Mouse (Mus musculus) small intestine, adult 2 months (tissue): ENCODE results near the gene Ppp2r5c. TPM values are rescaled to one million over a fixed set of nuclear protein-coding genes. Genes with fewer than 3 reads are reported as not detected.
A peak's percentile ranks its signal among the peaks of the same experiment; 100 is the strongest.

Experiments
- H3K27ac ChIP-seq: fragments of 200-500 bp; 2 replicates; pipeline ENCODE4 v1.5.1; 2012; ENCODE audit warnings: low read depth, low read length, control low read depth, inconsistent platforms; ENCODE audit not compliant: insufficient read depth
- H3K27me3 ChIP-seq: fragments of 200-500 bp; 2 replicates; pipeline ENCODE4 v1.6.1; 2012; ENCODE audit warnings: mild to moderate bottlenecking, moderate library complexity, low read length, inconsistent platforms; ENCODE audit not compliant: control insufficient read depth, insufficient read depth
- H3K36me3 ChIP-seq: fragments of 200-500 bp; 2 replicates; pipeline ENCODE4 v1.6.1; 2012; ENCODE audit warnings: mild to moderate bottlenecking, low read length, control low read depth, inconsistent platforms; ENCODE audit not compliant: control insufficient read depth, insufficient read depth
- H3K4me1 ChIP-seq: fragments of 200-500 bp; 2 replicates; pipeline ENCODE4 v1.6.1; 2012; ENCODE audit warnings: low read length, inconsistent platforms, mixed read lengths; ENCODE audit not compliant: control insufficient read depth, insufficient read depth, insufficient read length
- H3K4me3 ChIP-seq: fragments of 200-500 bp; 2 replicates; pipeline ENCODE4 v1.5.1; 2012; ENCODE audit warnings: low read depth, mild to moderate bottlenecking, control low read depth, inconsistent platforms, low read length, moderate library complexity
- CTCF ChIP-seq: fragments of 200-500 bp; IDR thresholded peaks from 2 replicates; pipeline ENCODE4 v1.5.1; 2012; ENCODE audit warnings: low read depth, mild to moderate bottlenecking, control low read depth, inconsistent platforms, low read length, moderate library complexity, mixed read lengths; ENCODE audit not compliant: insufficient replicate concordance, insufficient read length; ENCODE audit errors: extremely low read depth
- POLR2A ChIP-seq: fragments of 200-500 bp; IDR thresholded peaks from 2 replicates; pipeline ENCODE4 v1.6.1; 2012; ENCODE audit warnings: low read depth, mild to moderate bottlenecking, control low read depth, inconsistent platforms, low read length, moderate library complexity
- WGBS: fragments of 180-500 bp; shearing (Covaris S2); methylation state at CpG from one replicate; pipeline ENCODE4 v1.1.7; 2018; 5-methylcytosine and 5-hydroxymethylcytosine counted together
- polyA plus RNA-seq: library from polyadenylated mRNA; depleted of rRNA; stranded (reverse); fragments of >200 nt; gene quantifications from 2 replicates; pipeline ENCODE4 v1.2.3, GENCODE M21; 2012

Gene Ppp2r5c
- polyA plus RNA-seq, 1 experiment = 19.3 TPM

GRCm38 (mm10) chr12:110486852-110487251 is 39.9 kb downstream of the Ppp2r5c start:
- Histone ChIP-seq H3K27ac (no peak overlapping the region; the same call in 1 of the 2 replicates), H3K4me1 (peaks cover 18% of the 10 kb centered on the region), H3K36me3 (peaks cover 5% of the 10 kb centered on the region), H3K27me3 (no peaks in the 10 kb centered on the region), H3K4me3 (peak overlapping the region; percentile 44)
- TF ChIP-seq POLR2A (no peak), CTCF (no peak)
- WGBS = 53% methylated on average over 5 of the region's 5 CpGs

- Histone ChIP-seq H3K27me3 (no peaks in the 10 kb centered on the region), H3K27ac (no peak overlapping the region), H3K4me3 (no peak overlapping the region), H3K36me3 (peaks cover 4% of the 10 kb centered on the region), H3K4me1 (peaks cover 18% of the 10 kb centered on the region)
- WGBS = 45% methylated on average over 9 of the region's 9 CpGs
- TF ChIP-seq POLR2A = no peak
- no peak for TF ChIP-seq CTCF
These were observed 41.1 kb downstream of the Ppp2r5c start for GRCm38 (mm10) chr12:110488031-110488430.

- WGBS = 95% methylated on average over 12 of the region's 12 CpGs
- H3K27ac ChIP-seq = no peak overlapping the region
- no peak overlapping the region for H3K4me3 ChIP-seq
- TF ChIP-seq POLR2A (no peak), CTCF (no peak)
- peaks cover 2% of the 10 kb centered on the region; the same call in 1 of the 2 replicates for H3K36me3 ChIP-seq
- peaks cover 18% of the 10 kb centered on the region for H3K4me1 ChIP-seq
- H3K27me3 ChIP-seq = no peaks in the 10 kb centered on the region
These were observed 43.2 kb downstream of the Ppp2r5c start for GRCm38 (mm10) chr12:110489946-110490701.

- Histone ChIP-seq H3K36me3 (peaks cover 5% of the 10 kb centered on the region; the same call in 1 of the 2 replicates), H3K4me3 (no peak overlapping the region), H3K27ac (no peak overlapping the region), H3K4me1 (peaks cover 20% of the 10 kb centered on the region), H3K27me3 (no peaks in the 10 kb centered on the region)
- WGBS = 91% methylated on average over 5 of the region's 5 CpGs
- TF ChIP-seq POLR2A (no peak), CTCF (no peak)
These were observed 45.5 kb downstream of the Ppp2r5c start for GRCm38 (mm10) chr12:110492436-110492835.

- Histone ChIP-seq H3K27ac (no peak overlapping the region), H3K4me1 (peaks cover 21% of the 10 kb centered on the region), H3K4me3 (no peak overlapping the region), H3K27me3 (no peaks in the 10 kb centered on the region), H3K36me3 (peaks cover 5% of the 10 kb centered on the region; the same call in 1 of the 2 replicates)
- WGBS = 84% methylated on average over 13 of the region's 13 CpGs
- TF ChIP-seq CTCF (no peak), POLR2A (no peak)
These were observed 46.9 kb downstream of the Ppp2r5c start for GRCm38 (mm10) chr12:110493597-110494369.

- no peaks in the 10 kb centered on the region for H3K27me3 ChIP-seq
- peaks cover 26% of the 10 kb centered on the region for H3K4me1 ChIP-seq
- H3K27ac ChIP-seq = no peak overlapping the region
- H3K4me3 ChIP-seq = no peak overlapping the region
- 58% methylated on average over 2 of the region's 2 CpGs for WGBS
- TF ChIP-seq POLR2A = no peak
- no peak for TF ChIP-seq CTCF
- peaks cover 5% of the 10 kb centered on the region; the same call in 1 of the 2 replicates for H3K36me3 ChIP-seq
These were observed 47.9 kb downstream of the Ppp2r5c start for GRCm38 (mm10) chr12:110494846-110495245.

- TF ChIP-seq POLR2A (no peak), CTCF (no peak)
- no peak overlapping the region for H3K4me3 ChIP-seq
- peaks cover 5% of the 10 kb centered on the region; the same call in 1 of the 2 replicates for H3K36me3 ChIP-seq
- 0 out of 2 replicates have a peak overlapping the region, but pooled peaks have one; percentile 41 for H3K27ac ChIP-seq
- WGBS = 94% methylated on average over 8 of the region's 8 CpGs
- no peaks in the 10 kb centered on the region for H3K27me3 ChIP-seq
- H3K4me1 ChIP-seq = peaks cover 30% of the 10 kb centered on the region
These were observed 48.3 kb downstream of the Ppp2r5c start for GRCm38 (mm10) chr12:110495260-110495659.
